Mouse (Mus musculus) thymus, adult 2 months (tissue): ENCODE results near the gene Mcat.

Experiments used
- CTCF ChIP-seq: fragments of 200-500 bp; IDR thresholded peaks from 2 replicates; pipeline ENCODE4 v1.5.1; 2012; ENCODE audit warnings: mild to moderate bottlenecking, control low read depth, low read length, moderate library complexity, borderline replicate concordance; ENCODE audit not compliant: control insufficient read depth, poor library complexity, insufficient read depth; ENCODE audit errors: extremely low read depth
- POLR2A ChIP-seq: fragments of 200-500 bp; IDR thresholded peaks from 2 replicates; pipeline ENCODE4 v1.6.1; 2012; ENCODE audit warnings: mild to moderate bottlenecking, low read length, control low read depth, moderate library complexity; ENCODE audit not compliant: control insufficient read depth, poor library complexity, insufficient read depth; ENCODE audit errors: extremely low read depth

DNA sequence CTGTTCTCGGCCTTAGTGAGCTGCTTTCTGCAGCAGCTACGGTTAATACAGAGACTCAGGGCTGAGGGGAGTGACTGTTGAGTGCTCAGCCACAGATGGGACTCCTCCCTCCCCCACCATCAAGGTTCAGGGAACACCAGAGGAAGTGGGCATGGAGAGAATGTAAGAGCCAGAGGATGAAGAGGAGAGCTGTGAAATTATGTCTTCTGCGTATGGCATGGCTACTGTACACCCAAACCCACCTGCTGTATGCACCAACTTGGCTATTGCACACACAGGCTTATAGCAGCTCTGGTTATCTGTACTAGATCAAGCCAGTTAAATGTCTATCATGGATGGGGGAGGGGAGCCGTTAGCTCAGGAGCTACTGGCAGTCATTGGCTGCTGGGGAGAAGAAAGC lies 37.6 kb upstream of the Mcat start:
- TF ChIP-seq CTCF (no peak), POLR2A (no peak)
